In the genomic region with DNA sequence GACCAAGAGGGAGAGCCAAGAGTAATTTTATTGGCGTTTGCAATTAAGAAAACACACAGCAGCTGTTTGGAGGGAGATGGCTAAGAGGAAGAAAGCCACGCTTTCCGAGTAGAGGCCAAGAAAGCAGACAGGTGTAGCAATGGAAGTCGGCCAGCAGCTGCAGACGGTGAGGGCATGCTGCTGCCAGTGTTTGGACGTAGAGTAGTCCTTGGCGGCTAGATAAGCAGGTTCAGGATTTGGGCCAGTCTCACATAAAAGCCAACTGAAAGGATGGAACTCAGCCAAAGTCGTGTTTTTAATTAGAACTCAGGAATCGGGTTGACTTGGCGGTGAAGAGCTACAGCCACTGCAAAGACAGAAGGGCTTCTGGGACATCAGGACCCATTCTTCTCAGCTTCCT, we compare ENCODE assay signal across 12 mouse cellular contexts. TPM values are rescaled to one million over a fixed set of nuclear protein-coding genes. Genes with fewer than 3 reads are reported as not detected.
DNase-seq lines count a peak whose midpoint lies in the region; ATAC-seq and TF ChIP-seq lines count a peak whose summit lies in the region.
"Had no signal": no experiment of that assay in that cellular context is flagged by ENCODE, and none has a peak within 500 bp of the region (broad histone marks: within the 10 kb centered on the region; RNA-seq: fewer than 3 reads in every experiment).

No protein-coding gene starts in this region.

- DNase-seq in forebrain, embryonic 10.5 days (ENCODE audit: extremely low spot score, low spot score), result no peak
- DNase-seq in lung, postnatal 0 days (ENCODE audit: low spot score), result no peak
- peak; percentile 26 for DNase-seq in brain, embryonic 18.5 days (ENCODE audit: low read depth, low spot score)

- peak; percentile 83 for ATAC-seq in forebrain, embryonic 13.5 days
- ATAC-seq in lung, embryonic 16.5 days (ENCODE audit: low read depth), result peak; percentile 36; the same call in 1 of the 2 replicates
- no peak for ATAC-seq in lung, postnatal 0 days
- peak; percentile 60; the same call in 1 of the 2 replicates for ATAC-seq in intestine, embryonic 16.5 days
- ATAC-seq in neural tube, embryonic 15.5 days (ENCODE audit: low FRiP score), result no peak
- no peak for ATAC-seq in midbrain, embryonic 15.5 days (replicated peaks)

- no peak overlapping the region for H3K4me3 ChIP-seq in forebrain, embryonic 13.5 days
- H3K4me3 ChIP-seq in forebrain, embryonic 10.5 days, result no peak overlapping the region
- no peak overlapping the region for H3K4me3 ChIP-seq in lung, embryonic 16.5 days (ENCODE audit: low read length)
- H3K4me3 ChIP-seq in lung, postnatal 0 days (ENCODE audit: low read depth, low read length), result no peak overlapping the region
- no peak overlapping the region for H3K4me3 ChIP-seq in intestine, embryonic 16.5 days (ENCODE audit: low read length)
- H3K4me3 ChIP-seq in neural tube, embryonic 15.5 days (replicated peaks), result no peak overlapping the region
- no peak overlapping the region for H3K4me3 ChIP-seq in midbrain, embryonic 15.5 days
- H3K4me3 ChIP-seq: erythroblast, embryonic 14.5 days; hindbrain, embryonic 12.5 days; limb, embryonic 15.5 days; megakaryocyte, embryonic 14.5 days had no signal

- TF ChIP-seq CTCF in lung, postnatal 0 days (IDR thresholded peaks at IDR 0.05), result no peak

- no peaks in the 10 kb centered on the region for H3K4me1 ChIP-seq in forebrain, embryonic 13.5 days
- H3K4me1 ChIP-seq in forebrain, embryonic 10.5 days, result peaks cover 3% of the 10 kb centered on the region; the same call in 1 of the 2 replicates
- peaks cover 5% of the 10 kb centered on the region for H3K4me1 ChIP-seq in lung, embryonic 16.5 days (replicated peaks; ENCODE audit: control insufficient read depth, insufficient read depth, low read length)
- no peaks in the 10 kb centered on the region for H3K4me1 ChIP-seq in lung, postnatal 0 days (ENCODE audit: insufficient read depth, low read depth, low read length)
- no peaks in the 10 kb centered on the region for H3K4me1 ChIP-seq in intestine, embryonic 16.5 days (ENCODE audit: control insufficient read depth, insufficient read depth, low read length)
- no peaks in the 10 kb centered on the region for H3K4me1 ChIP-seq in neural tube, embryonic 15.5 days
- no peaks in the 10 kb centered on the region for H3K4me1 ChIP-seq in midbrain, embryonic 15.5 days
- H3K4me1 ChIP-seq: hindbrain, embryonic 12.5 days had no signal

- no peaks in the 10 kb centered on the region for H3K9me3 ChIP-seq in forebrain, embryonic 13.5 days (replicated peaks)
- H3K9me3 ChIP-seq in forebrain, embryonic 10.5 days, result no peaks in the 10 kb centered on the region
- no peaks in the 10 kb centered on the region for H3K9me3 ChIP-seq in lung, embryonic 16.5 days (ENCODE audit: control insufficient read depth, low read length)
- no peaks in the 10 kb centered on the region for H3K9me3 ChIP-seq in lung, postnatal 0 days (ENCODE audit: low read length)
- no peaks in the 10 kb centered on the region for H3K9me3 ChIP-seq in intestine, embryonic 16.5 days (ENCODE audit: control insufficient read depth, low read length)
- no peaks in the 10 kb centered on the region for H3K9me3 ChIP-seq in neural tube, embryonic 15.5 days (replicated peaks)
- no peaks in the 10 kb centered on the region for H3K9me3 ChIP-seq in midbrain, embryonic 15.5 days
- H3K9me3 ChIP-seq: hindbrain, embryonic 12.5 days; limb, embryonic 15.5 days had no signal

- no peak overlapping the region for H3K27ac ChIP-seq in forebrain, embryonic 13.5 days
- H3K27ac ChIP-seq in forebrain, embryonic 10.5 days, result no peak overlapping the region
- H3K27ac ChIP-seq in lung, embryonic 16.5 days (ENCODE audit: low read length), result no peak overlapping the region
- H3K27ac ChIP-seq in lung, postnatal 0 days (ENCODE audit: low read length), result no peak overlapping the region
- H3K27ac ChIP-seq in intestine, embryonic 16.5 days (ENCODE audit: low read length), result no peak overlapping the region
- H3K27ac ChIP-seq in neural tube, embryonic 15.5 days (replicated peaks), result no peak overlapping the region
- H3K27ac ChIP-seq in midbrain, embryonic 15.5 days, result no peak overlapping the region
- H3K27ac ChIP-seq: hindbrain, embryonic 12.5 days; limb, embryonic 15.5 days had no signal

- WGBS in forebrain, embryonic 13.5 days, result 62% methylated on average over 10 of the region's 10 CpGs
- 90% methylated on average over 10 of the region's 10 CpGs for WGBS in forebrain, embryonic 10.5 days
- WGBS in lung, embryonic 16.5 days, result 25% methylated on average over 10 of the region's 10 CpGs
- WGBS in lung, postnatal 0 days, result 29% methylated on average over 10 of the region's 10 CpGs
- 63% methylated on average over 10 of the region's 10 CpGs for WGBS in intestine, embryonic 16.5 days
- WGBS in neural tube, embryonic 15.5 days, result 70% methylated on average over 10 of the region's 10 CpGs
- 70% methylated on average over 10 of the region's 10 CpGs for WGBS in midbrain, embryonic 15.5 days

- no peak overlapping the region for H3K4me2 ChIP-seq in forebrain, embryonic 13.5 days
- no peak overlapping the region for H3K4me2 ChIP-seq in lung, embryonic 16.5 days (ENCODE audit: low read depth, low read length)
- no peak overlapping the region for H3K4me2 ChIP-seq in lung, postnatal 0 days (replicated peaks; ENCODE audit: low read depth, low read length)
- no peak overlapping the region for H3K4me2 ChIP-seq in intestine, embryonic 16.5 days (ENCODE audit: low read depth, low read length)
- H3K4me2 ChIP-seq in neural tube, embryonic 15.5 days, result no peak overlapping the region
- H3K4me2 ChIP-seq in midbrain, embryonic 15.5 days, result no peak overlapping the region
- H3K4me2 ChIP-seq: hindbrain, embryonic 12.5 days; limb, embryonic 15.5 days had no signal

- TF ChIP-seq EP300 in lung, postnatal 0 days (IDR thresholded peaks at IDR 0.05), result no peak

- H3K9ac ChIP-seq in forebrain, embryonic 13.5 days, result no peak overlapping the region
- no peak overlapping the region for H3K9ac ChIP-seq in lung, embryonic 16.5 days (ENCODE audit: low read length)
- no peak overlapping the region for H3K9ac ChIP-seq in lung, postnatal 0 days (replicated peaks; ENCODE audit: low read depth)
- no peak overlapping the region for H3K9ac ChIP-seq in intestine, embryonic 16.5 days (ENCODE audit: low read depth, low read length)
- no peak overlapping the region for H3K9ac ChIP-seq in neural tube, embryonic 15.5 days (replicated peaks)
- no peak overlapping the region for H3K9ac ChIP-seq in midbrain, embryonic 15.5 days
- H3K9ac ChIP-seq: hindbrain, embryonic 12.5 days; limb, embryonic 15.5 days had no signal

- peaks cover under 1% of the 10 kb centered on the region for H3K27me3 ChIP-seq in forebrain, embryonic 13.5 days
- H3K27me3 ChIP-seq in forebrain, embryonic 10.5 days (ENCODE audit: poor library complexity, severe bottlenecking), result peaks cover 22% of the 10 kb centered on the region
- H3K27me3 ChIP-seq in lung, embryonic 16.5 days (ENCODE audit: control insufficient read depth, insufficient read depth, low read depth, low read length), result no peaks in the 10 kb centered on the region
- H3K27me3 ChIP-seq in lung, postnatal 0 days (replicated peaks; ENCODE audit: insufficient read depth, low read length), result no peaks in the 10 kb centered on the region
- H3K27me3 ChIP-seq in intestine, embryonic 16.5 days (replicated peaks; ENCODE audit: control insufficient read depth, insufficient read depth, low read length), result no peaks in the 10 kb centered on the region
- peaks cover 4% of the 10 kb centered on the region; the same call in 1 of the 2 replicates for H3K27me3 ChIP-seq in neural tube, embryonic 15.5 days (replicated peaks)
- peaks cover 5% of the 10 kb centered on the region; the same call in 1 of the 2 replicates for H3K27me3 ChIP-seq in midbrain, embryonic 15.5 days (replicated peaks)
- H3K27me3 ChIP-seq: limb, embryonic 15.5 days; megakaryocyte, embryonic 14.5 days had no signal

- H3K36me3 ChIP-seq in forebrain, embryonic 13.5 days (ENCODE audit: poor library complexity, severe bottlenecking), result no peaks in the 10 kb centered on the region
- H3K36me3 ChIP-seq in forebrain, embryonic 10.5 days (replicated peaks), result no peaks in the 10 kb centered on the region
- H3K36me3 ChIP-seq in lung, embryonic 16.5 days (ENCODE audit: control insufficient read depth, insufficient read depth, low read length), result no peaks in the 10 kb centered on the region
- no peaks in the 10 kb centered on the region for H3K36me3 ChIP-seq in lung, postnatal 0 days (ENCODE audit: insufficient read depth, low read length)
- no peaks in the 10 kb centered on the region for H3K36me3 ChIP-seq in intestine, embryonic 16.5 days (ENCODE audit: control insufficient read depth, insufficient read depth, low read length)
- no peaks in the 10 kb centered on the region for H3K36me3 ChIP-seq in neural tube, embryonic 15.5 days
- no peaks in the 10 kb centered on the region for H3K36me3 ChIP-seq in midbrain, embryonic 15.5 days (replicated peaks)
- H3K36me3 ChIP-seq: hindbrain, embryonic 12.5 days; limb, embryonic 15.5 days had no signal

RNA-seq across cellular contexts. Expression of a gene that starts 6.6 kb away (rescaled TPM):
- 18.6 and 19.7 TPM in 2 replicates for polyA plus RNA-seq in forebrain, embryonic 13.5 days (2015; fragmentation: Nextera tagmentation; extraction: Ambion mirVana)
- 14.7 and 15.4 TPM in 2 replicates for polyA plus RNA-seq in forebrain, embryonic 10.5 days (2016; fragmentation: Nextera tagmentation; extraction: Ambion mirVana)
- 20.3 and 24.1 TPM in 2 replicates for polyA plus RNA-seq in lung, embryonic 16.5 days (2015; fragmentation: Nextera tagmentation; extraction: Ambion mirVana)
- 1.5 and 1.8 TPM in 2 replicates for polyA plus RNA-seq in lung, postnatal 0 days (2015; fragmentation: Nextera tagmentation; extraction: Ambion mirVana)
- polyA plus RNA-seq in intestine, embryonic 16.5 days (2015; fragmentation: Nextera tagmentation; extraction: Ambion mirVana), result 13.1 and 13.6 TPM in 2 replicates
- polyA plus RNA-seq in neural tube, embryonic 15.5 days (2015; fragmentation: Nextera tagmentation; extraction: Ambion mirVana), result 4.0 and 7.6 TPM in 2 replicates
- polyA plus RNA-seq in midbrain, embryonic 15.5 days (2015; fragmentation: Nextera tagmentation; extraction: Ambion mirVana), result 3.9 and 4.5 TPM in 2 replicates

Comparison
In these comparisons a context has a peak if more than half of its experiments do, and no peak if none do; other contexts are left out.
1. ATAC-seq: peak in forebrain, embryonic 13.5 days (single experiment), lung, embryonic 16.5 days (single experiment) and intestine, embryonic 16.5 days (single experiment); none in lung, postnatal 0 days (single experiment), neural tube, embryonic 15.5 days (single experiment) and midbrain, embryonic 15.5 days (single experiment).